Mouse (Mus musculus) lung, postnatal 0 days (tissue): ENCODE measurements at regions not wholly inside any gene's neighbourhood (a gene's known extent, or its start where the extent isn't known, plus 50 kb on each side); places are given as distances from the start of the nearest gene placed in this dataset.

Experiments
- ATAC-seq: fragments of 200-750 bp; cut with Nextera tagmentation; 2 replicates; pipeline ENCODE4 v1.8.0; 2017; ENCODE audit warnings: moderate library complexity
- DNase-seq: peaks from one replicate; pipeline ENCODE4 v3.0.0-alpha.2; 2016; ENCODE audit warnings: low spot score
- H3K27ac ChIP-seq: fragments of 300-500 bp; sonication (generic); 2 replicates; pipeline ENCODE4 v1.5.1; 2014; ENCODE audit warnings: antibody characterized with exemption, mild to moderate bottlenecking, low read length, mixed read lengths
- H3K27me3 ChIP-seq: fragments of 300-500 bp; sonication (generic); replicated peaks from 2 replicates; pipeline ENCODE4 v1.6.1; 2014; ENCODE audit warnings: low read length, mixed read lengths; ENCODE audit not compliant: insufficient read depth
- H3K36me3 ChIP-seq: fragments of 300-500 bp; sonication (generic); 2 replicates; pipeline ENCODE4 v1.6.1; 2014; ENCODE audit warnings: low read length, mixed read lengths; ENCODE audit not compliant: insufficient read depth
- H3K4me1 ChIP-seq: fragments of 300-500 bp; sonication (generic); 2 replicates; pipeline ENCODE4 v1.6.1; 2014; ENCODE audit warnings: antibody characterized with exemption, low read depth, low read length, mixed read lengths; ENCODE audit not compliant: insufficient read depth
- H3K4me2 ChIP-seq: fragments of 300-500 bp; sonication (generic); replicated peaks from 2 replicates; pipeline ENCODE4 v1.6.1; 2014; ENCODE audit warnings: low read depth, mild to moderate bottlenecking, low read length, moderate library complexity, mixed read lengths
- H3K4me3 ChIP-seq: fragments of 300-500 bp; sonication (generic); 2 replicates; pipeline ENCODE4 v1.5.1; 2014; ENCODE audit warnings: low read depth, low read length
- H3K9ac ChIP-seq: fragments of 300-500 bp; sonication (generic); replicated peaks from 2 replicates; pipeline ENCODE4 v1.6.1; 2014; ENCODE audit warnings: low read depth, mild to moderate bottlenecking
- H3K9me3 ChIP-seq: fragments of 300-500 bp; sonication (generic); 2 replicates; pipeline ENCODE4 v1.6.1; 2016; ENCODE audit warnings: low read length, mixed read lengths
- CTCF ChIP-seq: IDR thresholded peaks from 2 replicates; pipeline ENCODE4 v1.5.1; 2016; ENCODE audit warnings: antibody characterized with exemption, mild to moderate bottlenecking
- EP300 ChIP-seq: IDR thresholded peaks from 2 replicates; pipeline ENCODE4 v1.6.1; 2016; ENCODE audit warnings: antibody characterized with exemption, mild to moderate bottlenecking, control low read depth
- WGBS: fragments of 180-500 bp; shearing (Covaris S2); extraction: QIAGEN DNeasy Blood & Tissue Kit; methylation state at CpG from one replicate; pipeline ENCODE4 v1.1.7; 2014; 5-methylcytosine and 5-hydroxymethylcytosine counted together

- H3K27me3 ChIP-seq = no peaks in the 10 kb centered on the region
- no peak overlapping the region for H3K4me3 ChIP-seq
- H3K36me3 ChIP-seq = no peaks in the 10 kb centered on the region
- peaks cover 3% of the 10 kb centered on the region; the same call in 1 of the 2 replicates for H3K4me1 ChIP-seq
- 32% methylated on average over 6 of the region's 6 CpGs for WGBS
- no peak overlapping the region for H3K4me2 ChIP-seq
- DNase-seq (peak; percentile 28), ATAC-seq (no peak)
- H3K27ac ChIP-seq = no peak overlapping the region
- H3K9me3 ChIP-seq = no peaks in the 10 kb centered on the region
- TF ChIP-seq CTCF (peak; percentile 70), EP300 (no peak)
- no peak overlapping the region for H3K9ac ChIP-seq
These were observed 326.9 kb downstream of the Mtx2 start for GRCm38 (mm10) chr2:75152477-75152990.

- Histone ChIP-seq H3K9me3 (no peaks in the 10 kb centered on the region), H3K9ac (no peak overlapping the region), H3K4me2 (peak overlapping the region; percentile 27), H3K36me3 (no peaks in the 10 kb centered on the region), H3K27ac (no peak overlapping the region), H3K4me1 (peaks cover 3% of the 10 kb centered on the region; the same call in 1 of the 2 replicates), H3K27me3 (no peaks in the 10 kb centered on the region), H3K4me3 (no peak overlapping the region)
- WGBS = 33% methylated on average over 3 of the region's 3 CpGs
- no peak for ATAC-seq
- no peak for DNase-seq
- peak; percentile 76 for TF ChIP-seq EP300
- no peak for TF ChIP-seq CTCF
These were observed 328.8 kb downstream of the Mtx2 start for GRCm38 (mm10) chr2:75154448-75154847.

- Histone ChIP-seq H3K36me3 (no peaks in the 10 kb centered on the region), H3K27ac (no peak overlapping the region), H3K4me3 (no peak overlapping the region), H3K27me3 (no peaks in the 10 kb centered on the region), H3K4me2 (no peak overlapping the region), H3K4me1 (no peaks in the 10 kb centered on the region), H3K9ac (no peak overlapping the region), H3K9me3 (no peaks in the 10 kb centered on the region)
- ATAC-seq (no peak), DNase-seq (peak; percentile 43)
- TF ChIP-seq CTCF = no peak
- no peak for TF ChIP-seq EP300
- WGBS = 48% methylated on average over 3 of the region's 3 CpGs
These were observed 333.0 kb downstream of the Mtx2 start for GRCm38 (mm10) chr2:75158581-75158980.

GRCm38 (mm10) chr2:75161075-75161474, 335.5 kb downstream of the Mtx2 start:
- ATAC-seq (no peak), DNase-seq (no peak)
- Histone ChIP-seq H3K27ac (no peak overlapping the region), H3K9ac (no peak overlapping the region), H3K9me3 (no peaks in the 10 kb centered on the region), H3K36me3 (no peaks in the 10 kb centered on the region), H3K4me3 (no peak overlapping the region), H3K4me1 (no peaks in the 10 kb centered on the region), H3K4me2 (no peak overlapping the region), H3K27me3 (no peaks in the 10 kb centered on the region)
- TF ChIP-seq EP300 = no peak
- no peak for TF ChIP-seq CTCF
- WGBS = 92% methylated on average over 14 of the region's 14 CpGs

GRCm38 (mm10) chr2:75164987-75165386, 339.4 kb downstream of the Mtx2 start:
- Histone ChIP-seq H3K4me3 (no peak overlapping the region), H3K9ac (no peak overlapping the region), H3K4me2 (no peak overlapping the region), H3K27ac (no peak overlapping the region), H3K9me3 (no peaks in the 10 kb centered on the region), H3K36me3 (no peaks in the 10 kb centered on the region), H3K27me3 (no peaks in the 10 kb centered on the region), H3K4me1 (no peaks in the 10 kb centered on the region)
- DNase-seq (no peak), ATAC-seq (no peak)
- WGBS = 85% methylated on average over 4 of the region's 4 CpGs
- TF ChIP-seq CTCF = no peak
- TF ChIP-seq EP300 = no peak

- WGBS = 87% methylated on average over 5 of the region's 5 CpGs
These were observed 350.7 kb downstream of the Mtx2 start for GRCm38 (mm10) chr2:75176267-75176666.

GRCm38 (mm10) chr2:75183293-75183692, 357.7 kb downstream of the Mtx2 start:
- no peaks in the 10 kb centered on the region for H3K27me3 ChIP-seq
- H3K9me3 ChIP-seq = no peaks in the 10 kb centered on the region
- no peak for DNase-seq
- no peak overlapping the region for H3K9ac ChIP-seq
- no peaks in the 10 kb centered on the region for H3K4me1 ChIP-seq
- no peak for ATAC-seq
- no peak overlapping the region for H3K4me2 ChIP-seq
- no peaks in the 10 kb centered on the region for H3K36me3 ChIP-seq
- TF ChIP-seq EP300 = no peak
- TF ChIP-seq CTCF = no peak
- H3K4me3 ChIP-seq = no peak overlapping the region
- WGBS = 41% methylated on average over 4 of the region's 4 CpGs
- H3K27ac ChIP-seq = no peak overlapping the region

More at GRCm38 (mm10) chr2:75176267-75176666, 350.7 kb downstream of the Mtx2 start:
- no peak for TF ChIP-seq EP300
- no peak for TF ChIP-seq CTCF
- Histone ChIP-seq H3K9me3 (no peaks in the 10 kb centered on the region), H3K4me2 (no peak overlapping the region), H3K27ac (no peak overlapping the region), H3K9ac (no peak overlapping the region), H3K4me3 (no peak overlapping the region), H3K4me1 (no peaks in the 10 kb centered on the region), H3K27me3 (no peaks in the 10 kb centered on the region; the same call in 1 of the 2 replicates), H3K36me3 (no peaks in the 10 kb centered on the region)
- ATAC-seq (no peak), DNase-seq (no peak)
